Mouse (Mus musculus): ENCODE data around the gene Olfr1512. TPM values are rescaled to one million over a fixed set of nuclear protein-coding genes. Genes with fewer than 3 reads are reported as not detected.
"Not testable (repeated sequence)": the region's sequence is repeated elsewhere in the genome, so short reads cannot be mapped to it uniquely, and the experiment has no call there.

Gene Olfr1512
- polyA plus RNA-seq (2012; rRNA removed) (not detected in 2 replicates), polyA plus RNA-seq (2014; fragmentation: Nextera tagmentation; extraction: Ambion mirVana) (not detected in 2 replicates)

- Histone ChIP-seq H3K9ac (replicated peaks) (no peak within 1 kb of the TSS), H3K4me3 (ENCODE audit: insufficient read depth in 1 of 2, low read depth in 2 of 2, low read length in 2 of 2) (no peak within 1 kb of the TSS), H3K27me3 (ENCODE audit: control insufficient read depth, insufficient read depth, low read length) (no peaks in the 10 kb centered on the region), H3K9me3 (ENCODE audit: control insufficient read depth, low read length) (no peaks in the 10 kb centered on the region), H3K4me2 (ENCODE audit: low read depth) (no peak within 1 kb of the TSS), H3K27ac (no peak within 1 kb of the TSS), H3K36me3 (replicated peaks; ENCODE audit: control insufficient read depth, insufficient read depth, low read depth) (no peaks in the 10 kb centered on the region), H3K4me1 (replicated peaks; ENCODE audit: control insufficient read depth in 2 of 2, insufficient read depth in 2 of 2, low read length in 1 of 2) (no peaks in the 10 kb centered on the region)
- 61% methylated on average over 2 of the region's 2 CpGs for WGBS (ENCODE audit: insufficient replicate concordance)
- TF ChIP-seq EP300 (IDR thresholded peaks at IDR 0.05; ENCODE audit: low read depth), result no peak
- TF ChIP-seq CTCF (IDR thresholded peaks at IDR 0.05; ENCODE audit: low read depth), result no peak
- ATAC-seq (ENCODE audit: insufficient read depth), result no peak
- no peak for DNase-seq (ENCODE audit: low read depth in 3 of 3, low spot score in 3 of 3)
Measured at GRCm38 (mm10) chr14:52379068-52379467, at the start of gene Olfr1512. TSS of gene Olfr1512 (minus strand) at chr14:52379168.

GRCm38 (mm10) chr14:52427686-52428085 is 48.7 kb upstream of the Olfr1512 start:
- no peak for ATAC-seq (ENCODE audit: insufficient read depth)
- WGBS (ENCODE audit: insufficient replicate concordance), result 66% methylated on average over 1 of the region's 1 CpGs
- Histone ChIP-seq H3K27ac (no peak overlapping the region), H3K9me3 (ENCODE audit: control insufficient read depth, low read length) (no peaks in the 10 kb centered on the region), H3K4me2 (ENCODE audit: low read depth) (no peak overlapping the region), H3K9ac (replicated peaks) (no peak overlapping the region), H3K36me3 (replicated peaks; ENCODE audit: control insufficient read depth, insufficient read depth, low read depth) (no peaks in the 10 kb centered on the region), H3K27me3 (ENCODE audit: control insufficient read depth, insufficient read depth, low read length) (no peaks in the 10 kb centered on the region), H3K4me3 (ENCODE audit: insufficient read depth in 1 of 2, low read depth in 2 of 2, low read length in 2 of 2) (no peak overlapping the region), H3K4me1 (replicated peaks; ENCODE audit: control insufficient read depth in 2 of 2, insufficient read depth in 2 of 2, low read length in 1 of 2) (no peaks in the 10 kb centered on the region)
- DNase-seq (ENCODE audit: low read depth in 3 of 3, low spot score in 3 of 3), result no peak
- TF ChIP-seq EP300 (IDR thresholded peaks at IDR 0.05; ENCODE audit: low read depth) (no peak), CTCF (IDR thresholded peaks at IDR 0.05; ENCODE audit: low read depth) (no peak)

GRCm38 (mm10) chr14:52414273-52414672 is 35.3 kb upstream of the Olfr1512 start, which contains the start of gene Olfr1510:
TSS of gene Olfr1510 (minus strand) at chr14:52414373.
- DNase-seq (ENCODE audit: low read depth in 3 of 3, low spot score in 3 of 3) (no peak), ATAC-seq (ENCODE audit: insufficient read depth) (no peak)
- 66% methylated on average over 3 of the region's 3 CpGs for WGBS (ENCODE audit: insufficient replicate concordance)
- Histone ChIP-seq H3K36me3 (replicated peaks; ENCODE audit: control insufficient read depth, insufficient read depth, low read depth) (no peaks in the 10 kb centered on the region), H3K4me2 (ENCODE audit: low read depth) (no peak within 1 kb of the TSS), H3K4me1 (replicated peaks; ENCODE audit: control insufficient read depth in 2 of 2, insufficient read depth in 2 of 2, low read length in 1 of 2) (no peaks in the 10 kb centered on the region), H3K27ac (no peak within 1 kb of the TSS), H3K9me3 (ENCODE audit: control insufficient read depth, low read length) (no peaks in the 10 kb centered on the region), H3K9ac (replicated peaks) (no peak within 1 kb of the TSS), H3K4me3 (ENCODE audit: insufficient read depth in 1 of 2, low read depth in 2 of 2, low read length in 2 of 2) (no peak within 1 kb of the TSS), H3K27me3 (ENCODE audit: control insufficient read depth, insufficient read depth, low read length) (no peaks in the 10 kb centered on the region)
- TF ChIP-seq EP300 (IDR thresholded peaks at IDR 0.05; ENCODE audit: low read depth), result no peak
- TF ChIP-seq CTCF (IDR thresholded peaks at IDR 0.05; ENCODE audit: low read depth), result no peak

- not testable (repeated sequence) for H3K4me2 ChIP-seq (ENCODE audit: low read depth); H3K27me3 ChIP-seq (ENCODE audit: control insufficient read depth, insufficient read depth, low read length); DNase-seq (ENCODE audit: low read depth in 3 of 3, low spot score in 3 of 3); H3K9me3 ChIP-seq (ENCODE audit: control insufficient read depth, low read length); H3K4me1 ChIP-seq (replicated peaks; ENCODE audit: control insufficient read depth in 2 of 2, insufficient read depth in 2 of 2, low read length in 1 of 2); H3K27ac ChIP-seq; ATAC-seq (ENCODE audit: insufficient read depth); H3K36me3 ChIP-seq (replicated peaks; ENCODE audit: control insufficient read depth, insufficient read depth, low read depth); H3K9ac ChIP-seq (replicated peaks); H3K4me3 ChIP-seq (ENCODE audit: insufficient read depth in 1 of 2, low read depth in 2 of 2, low read length in 2 of 2)
- WGBS (ENCODE audit: insufficient replicate concordance), result 53% methylated on average over 7 of the region's 10 CpGs
Measured at GRCm38 (mm10) chr14:52410142-52410919, 31.4 kb upstream of the Olfr1512 start.

- DNase-seq (ENCODE audit: low read depth in 3 of 3, low spot score in 3 of 3) (no peak), ATAC-seq (ENCODE audit: insufficient read depth) (no peak)
- WGBS (ENCODE audit: insufficient replicate concordance), result 60% methylated on average over 4 of the region's 4 CpGs
- H3K4me3 ChIP-seq (ENCODE audit: insufficient read depth in 1 of 2, low read depth in 2 of 2, low read length in 2 of 2), result no peak within 1 kb of the TSS
- no peaks in the 10 kb centered on the region for H3K27me3 ChIP-seq (ENCODE audit: control insufficient read depth, insufficient read depth, low read length)
- H3K9ac ChIP-seq (replicated peaks), result no peak within 1 kb of the TSS
- no peaks in the 10 kb centered on the region for H3K36me3 ChIP-seq (replicated peaks; ENCODE audit: control insufficient read depth, insufficient read depth, low read depth)
- no peak within 1 kb of the TSS for H3K27ac ChIP-seq
- H3K4me1 ChIP-seq (replicated peaks; ENCODE audit: control insufficient read depth in 2 of 2, insufficient read depth in 2 of 2, low read length in 1 of 2), result no peaks in the 10 kb centered on the region
- no peak for TF ChIP-seq EP300 (IDR thresholded peaks at IDR 0.05; ENCODE audit: low read depth)
- no peaks in the 10 kb centered on the region for H3K9me3 ChIP-seq (ENCODE audit: control insufficient read depth, low read length)
- no peak within 1 kb of the TSS for H3K4me2 ChIP-seq (ENCODE audit: low read depth)
Measured at GRCm38 (mm10) chr14:52397279-52397678, 18.3 kb upstream of the Olfr1512 start, which contains the start of gene Olfr1511. TSS of gene Olfr1511 (minus strand) at chr14:52397379.

GRCm38 (mm10) chr14:52390084-52390848 is 11.3 kb upstream of the Olfr1512 start:
- H3K4me2 ChIP-seq (ENCODE audit: low read depth); H3K4me3 ChIP-seq (ENCODE audit: insufficient read depth in 1 of 2, low read depth in 2 of 2, low read length in 2 of 2); H3K27ac ChIP-seq; ATAC-seq (ENCODE audit: insufficient read depth); H3K9me3 ChIP-seq (ENCODE audit: control insufficient read depth, low read length); H3K9ac ChIP-seq (replicated peaks); DNase-seq (ENCODE audit: low read depth in 3 of 3, low spot score in 3 of 3); H3K4me1 ChIP-seq (replicated peaks; ENCODE audit: control insufficient read depth in 2 of 2, insufficient read depth in 2 of 2, low read length in 1 of 2); H3K27me3 ChIP-seq (ENCODE audit: control insufficient read depth, insufficient read depth, low read length); H3K36me3 ChIP-seq (replicated peaks; ENCODE audit: control insufficient read depth, insufficient read depth, low read depth): not testable (repeated sequence)
- 61% methylated on average over 9 of the region's 9 CpGs for WGBS (ENCODE audit: insufficient replicate concordance)

Measured in liver, embryonic 14.5 days (tissue).